Mouse (Mus musculus): Measurements from ENCODE around the gene Gm28035. TPM values are rescaled to one million over a fixed set of nuclear protein-coding genes. Genes with fewer than 3 reads are reported as not detected.
A peak's percentile ranks its signal among the peaks of the same experiment; 100 is the strongest.

Gm28035 gene
- total RNA-seq (2021): 10 to 100 TPM in 1 of 2 experiments, 1 to 10 TPM in 1; 9.5 to 10.3 TPM
- long read RNA-seq, experiment 1, partial matches to known transcripts: 4 of 8 reads
- long read RNA-seq, experiment 1, other reads (novel, unspliced or antisense): 4 of 8 reads
- long read RNA-seq, experiment 2, partial matches to known transcripts: 0 of 6 reads
- long read RNA-seq, experiment 2, other reads (novel, unspliced or antisense): 6 of 6 reads

DNA sequence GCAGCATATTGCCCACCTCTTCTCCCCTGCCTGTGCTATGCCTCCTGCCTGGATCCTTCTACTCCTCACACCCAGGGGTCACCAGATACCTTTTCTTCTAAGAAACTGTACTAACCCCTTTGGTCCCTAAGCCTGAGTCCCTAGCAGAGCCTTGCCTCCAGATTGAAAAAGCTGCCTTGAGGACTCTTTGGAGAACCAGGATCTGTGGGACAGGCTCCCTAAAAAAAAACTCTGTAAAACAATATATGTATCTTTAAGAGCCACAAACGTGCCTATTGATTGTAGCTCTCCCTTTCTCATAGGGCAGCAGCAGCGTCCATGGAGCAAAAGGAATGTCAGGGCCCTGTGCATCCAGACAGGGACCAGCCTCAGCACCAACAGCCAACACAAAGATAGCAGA is at the start of gene Gm28035:
Gm28035 (plus strand) TSS at position 301 of the 400 bp plus-strand sequence.
- no peak for DNase-seq (ENCODE audit: low spot score in 2 of 2)

DNA sequence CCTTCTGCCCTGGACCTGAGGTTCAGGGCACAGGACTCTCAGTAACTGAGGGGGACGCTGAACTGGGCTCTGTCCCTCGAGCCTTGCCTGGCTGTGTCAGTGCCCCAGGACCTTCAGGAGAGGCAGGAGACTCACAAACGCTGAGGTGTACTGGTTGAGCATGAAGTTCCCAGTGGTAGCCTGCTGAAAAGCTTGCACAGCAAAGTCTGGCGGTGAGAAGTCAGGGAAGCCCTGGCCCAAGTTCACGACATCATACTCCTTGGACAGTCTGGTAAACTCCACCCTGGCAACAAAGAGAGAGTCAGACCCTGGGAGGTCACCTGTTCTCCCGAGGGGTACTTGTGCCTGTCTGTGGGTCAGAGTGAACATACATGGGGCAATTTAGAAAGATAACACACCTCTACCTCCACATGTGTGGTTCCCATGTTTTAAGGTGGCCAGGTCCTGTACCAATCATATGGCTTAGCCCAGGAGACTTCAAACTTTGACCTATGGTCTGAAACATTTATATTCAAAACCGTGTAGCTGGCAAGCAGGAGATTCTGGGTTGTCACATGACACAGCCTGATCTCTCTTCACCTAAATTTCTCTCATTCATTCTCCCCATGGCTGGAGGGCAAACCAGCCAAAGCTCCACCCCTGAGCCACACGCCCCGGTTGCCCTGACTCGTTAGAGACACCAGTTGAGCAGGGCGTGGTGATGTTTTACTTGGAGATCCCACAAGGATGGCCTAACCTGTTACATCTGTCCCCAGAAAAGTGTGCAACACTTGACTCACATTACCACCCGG is 48.4 kb upstream of the Gm28035 start:
- no peak for DNase-seq (ENCODE audit: low spot score in 2 of 2)

DNA sequence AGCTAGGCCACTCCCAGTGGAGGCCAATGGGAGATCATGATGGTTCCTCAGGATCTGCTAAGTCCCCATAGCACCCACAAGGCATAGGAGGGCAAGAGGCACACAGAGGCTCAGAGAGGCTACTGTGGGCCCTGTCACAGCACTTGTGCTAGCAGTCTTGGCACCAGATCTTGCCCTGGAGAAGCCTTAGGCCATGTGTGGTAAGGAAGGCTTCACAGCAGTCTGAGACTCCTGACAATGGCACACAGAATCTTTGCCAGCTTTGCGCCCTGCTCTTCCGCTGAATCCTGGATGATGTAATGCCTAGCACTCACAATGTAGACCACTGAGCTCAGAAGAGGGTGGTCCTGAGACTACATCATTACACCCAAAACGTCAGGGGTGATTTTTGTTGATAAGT is 45.7 kb upstream of the Gm28035 start:
- no peak for DNase-seq (ENCODE audit: low spot score in 2 of 2)

DNA sequence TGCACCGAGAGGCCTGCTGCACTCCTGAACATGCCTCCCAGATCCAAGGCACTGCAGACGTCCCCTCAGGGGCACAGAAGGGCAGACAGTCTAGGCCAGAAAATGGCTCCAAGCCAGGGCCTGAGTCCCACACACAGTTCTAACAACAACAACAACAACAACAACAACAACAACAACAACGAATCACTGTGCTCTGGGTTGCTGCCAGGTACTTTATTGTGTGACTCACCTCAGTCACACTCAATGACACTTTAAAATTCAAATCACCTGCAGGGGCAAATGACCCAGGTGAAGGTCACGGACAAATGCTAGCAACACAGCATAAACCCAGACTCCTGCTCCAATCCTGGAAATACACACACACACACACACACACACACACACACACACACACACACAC is 42.3 kb upstream of the Gm28035 start:
- DNase-seq (ENCODE audit: low spot score in 2 of 2): no peak

DNA sequence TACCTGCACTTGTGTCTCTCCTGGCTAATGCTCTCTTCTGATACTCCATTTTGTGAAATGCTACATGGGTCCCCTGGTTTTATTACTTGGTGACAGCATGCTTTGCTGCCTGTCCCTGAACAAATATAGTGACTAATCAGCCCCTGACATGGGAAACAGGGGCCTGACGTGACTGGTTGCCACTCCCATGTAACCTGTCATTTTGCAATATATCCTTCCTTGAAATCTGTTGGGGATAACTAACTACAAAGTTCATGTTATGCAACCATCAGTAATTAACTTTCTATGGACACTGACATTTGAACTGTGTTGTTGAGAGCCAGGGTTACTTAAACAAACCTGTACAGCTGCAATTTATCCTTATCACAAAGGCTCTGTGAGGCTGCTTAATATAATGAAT is 40.4 kb upstream of the Gm28035 start:
- no peak for DNase-seq (ENCODE audit: low spot score in 2 of 2)

DNA sequence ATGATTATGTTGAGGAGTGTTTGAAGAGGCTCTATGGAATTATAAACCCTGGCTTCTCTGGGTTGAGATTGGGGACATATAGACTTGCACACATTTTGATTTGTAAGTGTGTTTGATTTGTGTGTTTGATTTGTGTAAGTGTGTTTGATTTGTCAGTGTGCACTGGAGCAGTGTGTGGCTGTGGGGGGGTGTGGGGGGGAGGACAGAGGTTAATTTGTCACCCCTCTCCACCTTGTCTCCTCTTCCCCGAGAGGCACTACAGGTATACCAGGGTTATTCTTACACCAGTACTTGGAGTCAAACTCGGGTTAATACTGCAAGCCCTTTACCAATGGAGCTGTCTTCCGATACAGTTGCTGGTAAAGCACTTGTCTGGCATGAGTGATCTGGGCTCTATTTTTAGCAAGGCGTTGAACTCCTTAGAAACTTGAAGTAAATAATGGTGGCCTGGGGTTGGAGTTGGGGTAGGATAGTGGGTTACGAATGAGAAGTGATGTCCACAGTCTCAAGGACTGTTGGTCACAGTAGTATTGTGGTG is 39.9 kb upstream of the Gm28035 start:
- DNase-seq (ENCODE audit: low spot score in 2 of 2): no peak

DNA sequence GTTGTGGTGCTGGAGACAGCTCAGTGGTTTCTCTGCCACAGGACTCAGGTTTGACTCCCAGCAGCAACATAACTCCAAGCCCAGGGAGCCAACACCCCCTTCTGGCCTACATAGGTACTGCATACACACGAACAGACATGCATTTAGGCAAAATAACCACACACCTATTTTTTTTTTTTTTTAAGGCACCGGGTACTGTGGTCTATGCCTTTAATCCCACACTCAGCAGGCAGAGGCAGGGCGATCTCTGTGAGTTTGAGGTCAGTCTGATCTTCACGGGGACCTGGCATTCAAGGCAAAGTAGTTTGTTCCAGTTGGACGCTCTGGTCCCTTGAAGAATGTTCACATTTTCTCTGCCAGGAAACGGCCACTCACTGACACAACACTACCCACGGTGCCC is 36.9 kb upstream of the Gm28035 start:
- DNase-seq (ENCODE audit: low spot score in 2 of 2): no peak

DNA sequence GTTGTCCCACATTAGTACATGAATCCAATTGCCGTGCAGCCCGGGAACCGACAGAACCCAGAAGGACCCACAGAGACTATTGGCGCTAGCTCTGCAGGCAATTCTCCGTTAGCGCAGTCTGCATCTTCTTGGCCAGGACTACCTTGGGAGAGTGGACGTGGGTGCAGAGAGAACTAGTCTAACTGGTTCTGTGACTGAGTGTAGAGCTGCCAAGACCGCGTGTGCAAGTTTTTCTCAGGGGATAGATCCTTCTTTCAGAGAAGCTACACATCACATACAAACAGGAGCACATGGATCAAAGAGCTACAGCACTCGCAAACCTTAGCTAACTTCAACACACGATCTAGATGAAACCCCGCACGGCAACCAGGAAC is 35.1 kb upstream of the Gm28035 start:
- peak; percentile 26 to 47 for DNase-seq (ENCODE audit: low spot score in 2 of 2)

DNA sequence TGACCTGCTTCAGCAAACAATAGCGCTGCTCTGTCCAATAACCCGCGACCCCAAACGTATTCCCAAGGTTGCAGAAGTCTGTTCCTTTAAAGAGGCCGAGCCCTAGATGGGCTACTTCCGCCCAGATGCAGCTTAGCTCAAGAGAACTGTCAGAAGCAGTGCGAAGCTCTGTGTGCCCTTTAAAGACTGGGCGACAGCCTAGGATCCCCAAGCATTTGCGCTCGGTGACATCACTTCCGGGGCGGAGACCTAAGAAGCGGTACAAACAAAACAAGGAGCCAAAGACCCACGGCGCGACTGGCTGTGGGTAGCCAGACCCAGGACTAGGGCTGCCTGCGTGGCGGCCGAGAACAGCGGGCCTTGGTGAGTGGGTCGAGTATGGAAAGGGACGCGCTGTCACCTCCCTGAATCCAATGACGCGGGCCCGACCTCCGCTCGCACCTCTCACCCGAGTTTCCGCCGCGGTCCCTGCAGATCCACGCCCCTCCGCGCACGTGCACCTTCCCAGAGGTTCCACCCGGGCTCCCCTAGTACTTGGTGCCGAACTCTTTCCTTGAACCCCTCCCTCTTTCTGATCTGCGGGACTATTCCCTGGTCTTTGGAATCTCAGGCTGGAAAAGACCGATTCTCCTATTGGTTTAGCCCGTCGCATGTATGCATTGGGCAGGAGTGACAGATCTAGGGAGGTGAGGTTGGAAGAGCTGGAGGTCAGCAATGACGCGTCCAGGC is 34.6 kb upstream of the Gm28035 start, which contains the start of gene Kyat1:
Kyat1 (minus strand) TSS at position 219 of the 729 bp plus-strand sequence.
- DNase-seq (ENCODE audit: low spot score in 2 of 2): peak; percentile 93 to 94

DNA sequence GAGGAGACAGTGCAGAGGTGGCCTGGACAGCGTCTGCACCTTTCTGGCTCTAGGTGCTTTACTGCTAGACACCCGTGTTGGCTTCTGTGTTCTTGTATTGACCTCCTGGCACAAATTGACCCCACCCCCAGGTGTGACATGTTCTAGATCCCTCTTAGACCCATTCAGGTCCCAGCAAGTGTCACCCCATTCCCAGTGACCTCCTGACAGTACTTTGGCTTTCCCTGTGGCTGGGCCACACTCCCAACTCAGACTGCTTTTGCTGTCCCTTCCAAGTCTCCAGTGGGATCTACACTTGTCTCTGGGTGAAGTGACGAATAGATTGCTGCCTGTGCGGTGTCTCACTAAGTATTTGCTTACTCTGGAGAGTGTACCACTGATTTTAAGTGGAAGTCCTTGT is 33.0 kb upstream of the Gm28035 start:
- DNase-seq (ENCODE audit: low spot score in 2 of 2): no peak

DNA sequence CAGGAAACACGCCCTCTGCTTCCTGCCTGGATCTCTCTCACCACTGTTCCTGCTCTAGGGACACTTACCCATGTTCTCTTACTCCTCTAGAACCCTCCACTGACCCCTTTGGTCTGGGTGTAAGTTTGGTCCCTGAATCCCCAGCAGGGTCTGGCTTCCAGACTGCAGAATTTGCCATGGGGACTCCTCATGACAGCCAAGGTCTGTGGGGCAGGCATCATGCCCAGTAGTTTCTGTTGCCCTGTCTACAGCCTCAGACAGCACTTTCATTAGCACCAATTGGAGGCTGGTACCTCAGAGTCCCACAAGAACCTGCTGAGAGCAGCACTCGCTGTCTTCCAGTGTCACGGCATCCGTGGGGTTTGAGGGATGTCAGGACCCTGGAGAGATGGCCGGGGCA is 32.5 kb upstream of the Gm28035 start:
- DNase-seq (ENCODE audit: low spot score in 2 of 2): no peak

DNA sequence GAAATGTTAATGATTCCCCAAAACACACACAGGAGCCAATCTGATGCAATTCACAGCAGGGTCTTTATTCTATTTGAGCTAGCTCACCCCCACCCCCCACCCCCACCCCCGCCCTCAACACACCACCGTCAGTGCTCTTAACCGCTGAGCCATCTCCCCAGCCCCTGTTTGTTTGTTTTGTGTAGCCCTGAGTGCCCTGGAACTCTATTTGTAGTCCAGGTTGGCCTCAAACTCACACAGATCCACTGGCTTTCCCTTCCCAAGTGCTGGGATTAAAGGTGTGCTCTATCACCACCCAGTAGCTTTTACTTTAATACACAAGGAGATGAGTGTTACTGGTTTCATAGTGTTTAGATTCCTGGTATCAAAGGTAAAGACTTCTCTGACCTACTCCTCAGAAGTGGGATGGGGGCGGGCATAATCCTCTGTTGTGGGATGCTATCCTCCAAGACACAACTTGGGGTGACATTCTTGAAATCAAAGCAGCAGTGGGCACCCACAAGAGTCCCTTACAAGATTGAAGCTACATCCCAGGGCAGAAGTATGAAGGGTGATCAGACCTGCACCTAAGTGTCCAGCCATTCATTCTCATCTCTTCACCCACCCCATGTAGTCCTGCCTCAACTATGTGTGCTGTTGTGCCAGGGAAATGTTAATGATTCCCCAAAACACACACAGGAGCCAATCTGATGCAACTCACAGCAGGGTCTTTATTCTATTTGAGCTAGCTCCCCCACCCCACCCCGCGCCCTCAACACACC is 28.8 kb upstream of the Gm28035 start:
- DNase-seq (ENCODE audit: low spot score in 2 of 2): no peak

DNA sequence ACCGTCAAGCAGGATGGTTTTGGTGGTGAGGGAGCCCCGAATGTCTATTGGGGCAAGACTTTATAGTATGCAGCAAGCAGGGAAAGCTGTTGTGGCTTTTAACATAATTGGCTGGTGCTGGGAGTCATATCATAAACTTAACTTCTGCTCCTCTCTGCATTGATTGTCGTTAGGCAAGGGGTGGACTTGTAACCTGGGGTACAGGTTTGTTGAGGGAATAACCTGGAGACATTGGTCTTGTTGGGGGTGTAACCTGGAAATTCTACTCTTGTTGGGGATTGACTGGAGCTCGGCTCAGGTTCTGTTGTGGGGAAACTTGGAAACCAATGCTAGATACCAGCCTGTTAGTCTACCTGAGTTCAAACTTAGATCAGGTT is 28.2 kb upstream of the Gm28035 start:
- no peak for DNase-seq (ENCODE audit: low spot score in 2 of 2)

DNA sequence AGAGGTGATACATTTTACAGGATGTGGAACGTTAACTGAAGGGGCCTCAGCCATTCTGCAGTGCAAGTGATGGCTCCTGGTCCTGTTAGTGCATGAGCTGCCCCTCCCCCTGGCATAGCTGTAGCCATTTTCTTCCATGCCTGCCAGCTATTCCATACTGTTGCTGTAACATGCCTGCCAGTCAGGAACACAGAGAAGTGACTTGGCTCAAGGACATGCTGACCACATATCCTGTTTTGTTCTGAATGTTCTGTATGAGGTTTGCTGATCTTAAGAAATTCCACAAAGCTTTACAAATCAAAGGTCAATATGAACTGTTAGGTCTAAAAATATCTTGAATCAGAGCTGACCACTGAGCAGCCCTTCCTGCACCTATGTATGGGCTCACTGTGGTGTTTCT is 27.4 kb upstream of the Gm28035 start:
- DNase-seq (ENCODE audit: low spot score in 2 of 2): no peak

DNA sequence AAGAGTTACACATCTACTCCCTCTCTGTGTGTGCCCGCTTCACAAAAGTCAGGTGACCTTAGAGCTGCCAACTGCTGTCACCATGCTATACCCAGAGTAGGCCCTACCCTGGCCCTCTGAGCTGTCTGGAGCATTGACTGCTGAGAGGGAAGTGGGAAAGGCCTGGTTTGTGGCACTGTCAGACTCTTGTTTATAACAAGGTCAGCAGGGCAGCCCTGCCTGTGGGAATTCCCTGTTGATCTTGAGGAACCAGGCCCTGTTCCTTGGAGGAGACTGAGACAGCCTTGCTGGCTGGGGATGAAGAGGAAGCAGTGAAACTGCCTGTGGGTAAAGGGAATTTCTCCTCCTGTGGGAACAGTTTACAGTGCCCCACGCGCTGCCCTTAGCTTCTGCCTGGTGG is 25.6 kb upstream of the Gm28035 start:
- DNase-seq (ENCODE audit: low spot score in 2 of 2): no peak

DNA sequence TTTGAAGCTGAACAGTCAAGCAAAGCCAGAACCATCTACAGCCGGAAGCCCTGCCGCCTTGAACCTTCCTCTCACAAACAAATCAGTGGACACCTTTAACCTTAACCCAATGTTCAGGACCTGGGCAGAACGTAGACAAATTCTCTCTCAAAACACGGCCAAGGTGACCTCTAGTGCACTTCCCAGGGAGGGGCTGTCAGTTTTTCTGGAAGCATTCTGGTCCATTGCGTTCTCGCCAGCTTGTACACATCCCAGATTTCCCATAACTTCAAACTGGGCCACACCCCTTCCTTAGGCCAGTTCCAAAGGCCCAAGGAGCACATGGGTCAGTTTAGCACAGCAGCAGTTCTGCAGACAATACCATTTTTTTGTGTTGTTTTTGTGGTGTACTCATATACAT is 24.9 kb upstream of the Gm28035 start:
- DNase-seq (ENCODE audit: low spot score in 2 of 2): no peak

DNA sequence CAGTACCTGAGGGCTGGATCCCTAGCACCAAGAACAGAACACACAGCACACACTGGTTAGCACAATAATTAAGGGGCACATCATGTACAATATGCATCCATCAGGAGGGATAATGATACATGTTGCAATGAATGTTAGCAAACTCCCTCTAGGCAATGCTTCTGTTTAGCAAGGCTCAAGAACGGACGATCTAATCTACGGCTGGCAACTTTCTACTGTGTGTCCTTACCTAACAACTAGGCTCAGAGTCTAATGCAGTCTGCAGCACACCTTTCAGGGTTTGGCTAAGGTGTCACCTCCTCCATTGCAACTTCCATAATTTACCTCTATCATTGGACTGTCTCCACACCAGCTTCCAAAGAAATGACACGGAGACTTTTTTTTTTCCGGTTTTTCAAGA is 24.1 kb upstream of the Gm28035 start:
- DNase-seq (ENCODE audit: low spot score in 2 of 2): no peak

DNA sequence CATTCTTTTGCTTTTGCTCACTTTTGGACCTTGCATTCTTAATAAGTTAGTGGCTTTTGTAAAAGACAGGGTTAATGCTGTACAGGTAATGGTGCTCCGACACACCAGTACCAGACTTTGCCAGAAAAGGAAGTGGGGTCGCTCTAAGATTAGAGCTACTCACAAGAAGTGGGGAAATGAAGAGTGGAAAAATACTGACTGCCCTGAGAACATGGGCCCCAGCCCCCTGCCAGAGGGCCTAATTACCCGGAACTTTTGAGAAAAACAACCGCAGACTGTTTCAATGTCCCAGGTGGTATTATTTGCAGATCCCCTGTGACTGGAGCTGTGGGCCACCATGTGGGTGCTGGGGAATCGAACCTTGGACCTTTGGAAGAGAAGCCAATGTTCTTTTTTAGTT is 4.8 kb upstream of the Gm28035 start:
- DNase-seq (ENCODE audit: low spot score in 2 of 2): no peak

DNA sequence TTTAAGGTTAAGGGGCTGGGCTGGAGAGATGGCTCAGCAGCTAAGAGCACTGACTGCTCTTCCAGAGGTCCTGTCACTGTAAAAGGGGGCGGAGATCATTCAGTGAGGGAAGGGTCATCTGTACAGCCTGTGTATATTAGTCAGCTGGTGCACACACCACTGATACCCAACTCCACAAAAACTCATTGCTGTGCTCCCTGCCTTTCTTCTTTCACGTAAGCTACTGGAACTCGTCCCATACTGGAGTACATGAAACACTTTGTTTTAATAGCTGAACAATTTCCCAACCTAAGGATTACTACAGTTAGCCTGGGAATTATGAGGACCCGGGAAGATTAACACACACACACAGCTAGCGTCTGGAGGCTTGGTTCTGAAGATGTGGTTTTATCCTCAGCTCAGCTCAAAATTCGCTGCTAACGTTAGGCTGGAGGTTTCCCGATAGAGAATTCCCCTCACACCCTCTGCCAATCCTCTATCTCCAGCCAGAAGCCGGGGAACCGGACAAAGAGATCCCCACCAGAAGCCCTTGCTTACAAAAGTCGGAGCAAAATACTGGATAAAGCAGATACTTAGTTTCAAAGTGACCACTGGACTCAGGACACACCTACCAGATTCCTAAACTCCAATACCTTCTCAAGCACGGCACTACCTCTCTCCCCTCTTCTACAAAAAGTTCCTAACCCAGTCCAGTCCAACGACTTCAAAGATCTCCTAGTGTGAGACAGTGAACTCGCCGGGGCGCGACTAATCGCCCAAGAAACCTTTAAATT is 3.8 kb upstream of the Gm28035 start:
- no peak for DNase-seq (ENCODE audit: low spot score in 2 of 2)

DNA sequence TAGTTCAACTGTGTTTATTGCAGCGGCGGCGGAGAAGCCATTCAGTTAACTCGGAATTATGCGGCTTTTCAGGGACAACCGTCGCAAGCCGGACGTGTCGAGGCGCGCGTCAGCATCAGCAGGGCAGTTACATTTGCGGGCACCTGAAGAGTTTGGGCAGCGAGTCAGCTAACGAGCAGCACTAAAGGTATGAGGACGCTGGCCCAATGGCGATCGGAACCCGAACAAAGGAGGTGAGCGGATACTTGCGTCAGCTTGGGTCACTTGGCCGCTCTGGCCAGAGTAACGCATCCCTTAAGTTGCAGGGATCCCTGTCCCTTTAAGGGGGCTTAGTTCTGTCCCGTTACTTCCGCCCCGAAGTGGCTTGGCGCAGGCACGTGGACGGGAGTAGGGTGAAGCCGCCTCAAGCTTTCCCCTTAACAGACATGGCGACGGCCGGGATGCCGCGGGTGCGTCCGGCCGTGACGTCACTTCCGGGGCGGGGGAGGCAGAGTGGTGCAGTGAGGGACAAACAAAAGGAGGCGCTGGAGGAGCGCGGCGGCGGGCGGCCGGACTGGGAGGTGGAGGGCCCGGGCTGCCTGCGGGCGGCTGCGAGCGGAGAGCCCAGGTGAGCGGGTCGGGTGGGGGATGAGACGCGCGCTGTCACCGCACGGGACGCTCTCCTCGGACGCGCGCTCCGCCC is 3.0 kb upstream of the Gm28035 start, which contains the start of gene Lrrc8a:
Lrrc8a (plus strand) TSS at position 517 of the 682 bp plus-strand sequence.
- peak; percentile 100 for DNase-seq (ENCODE audit: low spot score in 2 of 2)
